Mouse (Mus musculus): ENCODE results near the gene Gabrb2. TPM values are rescaled to one million over a fixed set of nuclear protein-coding genes. Genes with fewer than 3 reads are reported as not detected.

Gene Gabrb2
- total and polyA plus RNA-seq, 3 experiments, result not detected

DNA sequence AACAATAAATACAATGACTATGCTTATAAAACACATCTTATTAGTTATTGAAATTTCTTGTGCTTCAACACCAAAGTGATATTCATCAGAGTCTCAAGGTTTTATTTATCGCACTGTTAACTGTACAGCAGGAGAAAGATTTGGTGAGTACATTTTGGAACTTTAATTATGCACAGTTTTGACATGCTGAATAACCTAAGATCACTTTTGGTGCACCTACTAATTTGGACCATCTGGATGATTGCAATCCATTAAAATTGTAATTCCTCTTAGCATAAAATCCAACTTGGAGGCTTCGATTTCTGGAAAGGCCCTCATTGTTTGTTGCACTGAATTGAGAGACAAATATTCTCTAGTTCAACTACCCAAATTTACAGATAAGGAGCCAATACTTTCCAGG, 123.3 kb downstream of the Gabrb2 start:
- no peaks in the 10 kb centered on the region for H3K27me3 ChIP-seq (ENCODE audit: control insufficient read depth in 1 of 2, insufficient read depth in 2 of 2, low read length in 2 of 2)
- no peaks in the 10 kb centered on the region for H3K36me3 ChIP-seq (ENCODE audit: control insufficient read depth in 1 of 2, insufficient read depth in 2 of 2, low read length in 2 of 2)
- TF ChIP-seq UBTF (IDR thresholded peaks at IDR 0.05; ENCODE audit: borderline replicate concordance, insufficient read depth, low read depth, low read length), result no peak
- no peak for TF ChIP-seq BHLHE40 (IDR thresholded peaks at IDR 0.05; ENCODE audit: borderline replicate concordance, low read depth, low read length)
- no peak for TF ChIP-seq CTCF (IDR thresholded peaks at IDR 0.05 in 2 of 3, conservative IDR thresholded peaks at IDR 0.05 in 1 of 3; ENCODE audit: control insufficient read depth in 1 of 3, insufficient read depth in 1 of 3, low read depth in 2 of 3, low read length in 3 of 3, poor library complexity in 1 of 3, severe bottlenecking in 1 of 3)
- TF ChIP-seq CHD2 (IDR thresholded peaks at IDR 0.05; ENCODE audit: low read length), result no peak
- no peak for TF ChIP-seq CHD1 (IDR thresholded peaks at IDR 0.05; ENCODE audit: low read depth, low read length)
- TF ChIP-seq POLR2AphosphoS2 (IDR thresholded peaks at IDR 0.05; ENCODE audit: low read length), result no peak
- no peak for TF ChIP-seq GATA1 (IDR thresholded peaks at IDR 0.05; ENCODE audit: low read depth, low read length)
- no peak for TF ChIP-seq NELFE (IDR thresholded peaks at IDR 0.05; ENCODE audit: low read depth, low read length)
- no peak for TF ChIP-seq TAL1 (IDR thresholded peaks at IDR 0.05; ENCODE audit: low read length)
- no peak for TF ChIP-seq USF2 (IDR thresholded peaks at IDR 0.05; ENCODE audit: borderline replicate concordance in 1 of 2, insufficient read depth in 1 of 2, low read depth in 1 of 2, low read length in 2 of 2)
- TF ChIP-seq SIN3A (IDR thresholded peaks at IDR 0.05; ENCODE audit: low read length), result no peak
- no peak for TF ChIP-seq KAT2A (conservative IDR thresholded peaks at IDR 0.05; ENCODE audit: low read depth, low read length)
- TF ChIP-seq RCOR1 (IDR thresholded peaks at IDR 0.05; ENCODE audit: low read depth, low read length), result no peak
- no peak for TF ChIP-seq MEF2A (IDR thresholded peaks at IDR 0.05; ENCODE audit: extremely low read depth, insufficient replicate concordance, low read depth, low read length, poor library complexity, severe bottlenecking)
- TF ChIP-seq MYB (IDR thresholded peaks at IDR 0.05; ENCODE audit: low read depth, low read length), result no peak
- TF ChIP-seq POLR2A (IDR thresholded peaks at IDR 0.05; ENCODE audit: control insufficient read depth in 1 of 2, insufficient read depth in 1 of 2, low read depth in 1 of 2, low read length in 2 of 2, poor library complexity in 1 of 2), result no peak
- TF ChIP-seq MAZ (IDR thresholded peaks at IDR 0.05; ENCODE audit: low read depth, low read length), result no peak
- no peak overlapping the region for H3K4me3 ChIP-seq (ENCODE audit: control insufficient read depth in 1 of 2, insufficient read depth in 1 of 2, low read depth in 2 of 2, low read length in 2 of 2)
- no peak overlapping the region for H3K27ac ChIP-seq (ENCODE audit: control insufficient read depth, low read depth, low read length)
- H3K9ac ChIP-seq (ENCODE audit: control insufficient read depth, low read depth, low read length, poor library complexity, severe bottlenecking), result no peak overlapping the region
- H3K79me2 ChIP-seq (ENCODE audit: control insufficient read depth, insufficient read depth, low read length, poor library complexity), result no peaks in the 10 kb centered on the region
- DNase-seq (ENCODE audit: low read depth, low spot score), result no peak
- H3K9me3 ChIP-seq (replicated peaks; ENCODE audit: insufficient read depth, low read length), result no peaks in the 10 kb centered on the region
- no peaks in the 10 kb centered on the region for H3K4me1 ChIP-seq (ENCODE audit: control insufficient read depth in 1 of 2, insufficient read depth in 2 of 2, low read length in 2 of 2)

DNA sequence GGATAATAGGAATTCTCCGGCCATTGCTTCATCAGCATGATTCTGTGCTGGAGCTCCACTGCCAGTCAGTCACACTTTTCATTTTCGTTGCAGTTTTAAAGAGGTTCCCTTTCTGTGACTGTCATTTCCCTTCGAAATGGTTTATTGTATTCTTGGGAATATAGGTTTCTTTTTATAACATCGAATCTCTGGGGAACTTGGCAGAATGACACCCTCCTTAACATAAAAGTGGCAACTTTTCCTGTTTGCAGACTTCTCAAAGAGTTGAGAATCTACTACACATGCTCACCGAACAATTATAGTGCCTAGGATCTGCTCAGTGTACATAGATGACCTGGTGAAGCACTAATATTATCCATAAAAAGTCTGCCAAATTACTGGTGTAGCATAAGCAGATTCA, 146.5 kb downstream of the Gabrb2 start:
- no peak for DNase-seq (ENCODE audit: low read depth, low spot score)
- Histone ChIP-seq H3K4me1 (ENCODE audit: control insufficient read depth in 1 of 2, insufficient read depth in 2 of 2, low read length in 2 of 2) (no peaks in the 10 kb centered on the region), H3K27me3 (ENCODE audit: control insufficient read depth in 1 of 2, insufficient read depth in 2 of 2, low read length in 2 of 2) (no peaks in the 10 kb centered on the region), H3K79me2 (ENCODE audit: control insufficient read depth, insufficient read depth, low read length, poor library complexity) (no peaks in the 10 kb centered on the region), H3K9me3 (replicated peaks; ENCODE audit: insufficient read depth, low read length) (no peaks in the 10 kb centered on the region), H3K36me3 (ENCODE audit: control insufficient read depth in 1 of 2, insufficient read depth in 2 of 2, low read length in 2 of 2) (no peaks in the 10 kb centered on the region), H3K4me3 (ENCODE audit: control insufficient read depth in 1 of 2, insufficient read depth in 1 of 2, low read depth in 2 of 2, low read length in 2 of 2) (no peak overlapping the region), H3K27ac (ENCODE audit: control insufficient read depth, low read depth, low read length) (no peak overlapping the region), H3K9ac (ENCODE audit: control insufficient read depth, low read depth, low read length, poor library complexity, severe bottlenecking) (no peak overlapping the region)
- no peak for TF ChIP-seq EP300 (IDR thresholded peaks at IDR 0.05; ENCODE audit: low read depth in 1 of 2, low read length in 2 of 2)
- TF ChIP-seq ELF1 (IDR thresholded peaks at IDR 0.05; ENCODE audit: low read depth, low read length), result no peak
- no peak for TF ChIP-seq ETS1 (IDR thresholded peaks at IDR 0.05; ENCODE audit: low read depth, low read length)
- no peak for TF ChIP-seq GATA1 (IDR thresholded peaks at IDR 0.05; ENCODE audit: low read depth, low read length)
- no peak for TF ChIP-seq MYB (IDR thresholded peaks at IDR 0.05; ENCODE audit: low read depth, low read length)
- no peak for TF ChIP-seq USF1 (IDR thresholded peaks at IDR 0.05; ENCODE audit: low read depth, low read length)
- TF ChIP-seq RAD21 (IDR thresholded peaks at IDR 0.05; ENCODE audit: low read depth, low read length), result no peak
- TF ChIP-seq SIN3A (IDR thresholded peaks at IDR 0.05; ENCODE audit: low read length), result no peak
- no peak for TF ChIP-seq GABPA (IDR thresholded peaks at IDR 0.05; ENCODE audit: low read depth, low read length)
- TF ChIP-seq CTCF (IDR thresholded peaks at IDR 0.05 in 2 of 3, conservative IDR thresholded peaks at IDR 0.05 in 1 of 3; ENCODE audit: control insufficient read depth in 1 of 3, insufficient read depth in 1 of 3, low read depth in 2 of 3, low read length in 3 of 3, poor library complexity in 1 of 3, severe bottlenecking in 1 of 3), result no peak
- TF ChIP-seq SMC3 (IDR thresholded peaks at IDR 0.05; ENCODE audit: low read depth, low read length), result no peak
- TF ChIP-seq E2F4 (IDR thresholded peaks at IDR 0.05; ENCODE audit: borderline replicate concordance, low read depth, low read length), result no peak
- no peak for TF ChIP-seq ZMIZ1 (IDR thresholded peaks at IDR 0.05; ENCODE audit: low read depth, low read length)

Measured in MEL (cell line).